Comparison of ENCODE assay signal across 20 mouse cellular contexts in the genomic region with DNA sequence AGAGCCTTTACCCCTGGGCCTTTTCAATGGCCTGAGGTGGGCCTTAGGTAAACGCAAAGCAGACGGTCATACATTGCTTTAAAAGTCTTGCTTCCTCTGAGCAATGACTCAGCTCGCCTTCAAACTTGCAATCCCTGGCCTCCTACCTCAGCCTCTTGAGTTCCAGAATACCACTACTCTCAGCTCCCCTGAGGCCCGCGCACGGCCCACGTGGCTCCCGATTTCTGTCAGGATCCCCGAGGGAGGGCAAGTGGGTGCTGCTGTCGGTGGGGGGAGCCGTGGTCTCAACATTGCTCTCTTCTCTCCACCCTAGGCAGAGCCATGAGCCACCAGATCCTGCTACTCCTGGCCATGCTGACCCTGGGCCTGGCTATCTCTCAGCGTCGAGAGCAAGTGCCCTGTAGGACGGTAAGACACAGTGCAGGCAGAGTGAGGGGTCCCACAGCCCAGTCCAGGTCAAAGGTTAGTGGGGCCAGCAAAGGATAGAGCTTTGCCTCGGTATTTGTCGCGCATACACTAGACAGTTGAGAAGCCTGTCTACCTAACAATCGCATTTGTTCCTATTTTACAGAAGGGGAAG. TPM values are rescaled to one million over a fixed set of nuclear protein-coding genes. Genes with fewer than 3 reads are reported as not detected.
DNase-seq lines count a peak whose midpoint lies in the region; ATAC-seq and TF ChIP-seq lines count a peak whose summit lies in the region.
"Had no signal": no experiment of that assay in that cellular context is flagged by ENCODE, and none has a peak within 500 bp of the region (broad histone marks: within the 10 kb centered on the region; RNA-seq: fewer than 3 reads in every experiment).

No protein-coding gene starts in this region.

- H3K9ac ChIP-seq in intestine, embryonic 15.5 days = no peak overlapping the region
- H3K9ac ChIP-seq: embryonic facial prominence, embryonic 13.5 days; hindbrain, embryonic 15.5 days; liver, embryonic 13.5 days; midbrain, embryonic 15.5 days had no signal

- H3K27me3 ChIP-seq in intestine, embryonic 15.5 days (replicated peaks) = no peaks in the 10 kb centered on the region
- H3K27me3 ChIP-seq in midbrain, embryonic 10.5 days (ENCODE audit: low read depth, poor library complexity, severe bottlenecking) = peaks cover 33% of the 10 kb centered on the region
- H3K27me3 ChIP-seq: embryonic facial prominence, embryonic 13.5 days; hindbrain, embryonic 15.5 days; midbrain, embryonic 15.5 days had no signal

- peaks cover 28% of the 10 kb centered on the region for H3K4me1 ChIP-seq in intestine, embryonic 15.5 days (replicated peaks)
- H3K4me1 ChIP-seq in midbrain, embryonic 10.5 days = peaks cover 27% of the 10 kb centered on the region

- 61% methylated on average over 18 of the region's 18 CpGs for WGBS in intestine, embryonic 15.5 days
- 80% methylated on average over 18 of the region's 18 CpGs for WGBS in midbrain, embryonic 10.5 days

- no peak overlapping the region for H3K4me2 ChIP-seq in intestine, embryonic 15.5 days (replicated peaks)
- H3K4me2 ChIP-seq: embryonic facial prominence, embryonic 13.5 days; hindbrain, embryonic 15.5 days; midbrain, embryonic 15.5 days had no signal

- H3K27ac ChIP-seq in gastrocnemius, adult 2 months = peak overlapping the region; percentile 84
- no peak overlapping the region for H3K27ac ChIP-seq in intestine, embryonic 15.5 days
- no peak overlapping the region for H3K27ac ChIP-seq in midbrain, embryonic 10.5 days (replicated peaks)
- H3K27ac ChIP-seq: embryonic facial prominence, embryonic 13.5 days; hindbrain, embryonic 15.5 days; liver, embryonic 13.5 days; midbrain, embryonic 15.5 days had no signal

- no peaks in the 10 kb centered on the region for H3K36me3 ChIP-seq in intestine, embryonic 15.5 days
- no peaks in the 10 kb centered on the region for H3K36me3 ChIP-seq in midbrain, embryonic 10.5 days
- H3K36me3 ChIP-seq: hindbrain, embryonic 15.5 days; liver, embryonic 13.5 days; midbrain, embryonic 15.5 days had no signal

- H3K9me3 ChIP-seq in intestine, embryonic 15.5 days = no peaks in the 10 kb centered on the region
- H3K9me3 ChIP-seq in midbrain, embryonic 10.5 days (replicated peaks) = no peaks in the 10 kb centered on the region
- H3K9me3 ChIP-seq: embryonic facial prominence, embryonic 13.5 days; hindbrain, embryonic 15.5 days; liver, embryonic 13.5 days; midbrain, embryonic 15.5 days had no signal

- DNase-seq in gastrocnemius, adult 2 months = peak; percentile 22
- DNase-seq in gastrocnemius, postnatal 10 days = no peak
- DNase-seq in kidney, postnatal 10 days = peak; percentile 23
- no peak for DNase-seq in kidney, postnatal 14 days
- DNase-seq in 416B (ENCODE audit: low read depth) = peak; percentile 17
- no peak for DNase-seq in midbrain, embryonic 10.5 days (ENCODE audit: low spot score)
- DNase-seq: adrenal gland, postnatal 25 days; cerebellum, adult 2 months; gastrocnemius, postnatal 14 days; liver, embryonic 13.5 days; right cerebral cortex, postnatal 4 days had no signal

- ATAC-seq in hematopoietic stem cell, adult 5-6 weeks (replicated peaks in 1 of 2; ENCODE audit: insufficient read depth in 1 of 2, low FRiP score in 2 of 2, low TSS enrichment in 1 of 2, low read depth in 1 of 2, poor library complexity in 2 of 2, severe bottlenecking in 2 of 2) = peak; percentile 24 to 47; a peak in 2 of 4 replicates
- ATAC-seq in intestine, embryonic 15.5 days = no peak
- ATAC-seq: intestine, postnatal 0 days; midbrain, embryonic 15.5 days had no signal

- TF ChIP-seq CTCF in gastrocnemius, adult 2 months (IDR thresholded peaks at IDR 0.05) = no peak

- intact Hi-C loops in gastrocnemius, adult 2 months (cut with DNase I) = no loop called here

- H3K4me3 ChIP-seq in gastrocnemius, adult 2 months = peak overlapping the region; percentile 73
- H3K4me3 ChIP-seq in intestine, embryonic 15.5 days (replicated peaks) = no peak overlapping the region
- no peak overlapping the region for H3K4me3 ChIP-seq in midbrain, embryonic 10.5 days
- H3K4me3 ChIP-seq: embryonic facial prominence, embryonic 13.5 days; hindbrain, embryonic 15.5 days; liver, embryonic 13.5 days; midbrain, embryonic 15.5 days had no signal

RNA-seq across cellular contexts. Expression of a gene that starts 4.9 kb away (rescaled TPM):
- 1 to 10 TPM; 3.7 to 4.6 TPM for total RNA-seq in gastrocnemius, adult 2 months (2021)
- 1 to 10 TPM; 7.4 to 8.8 TPM for total RNA-seq in gastrocnemius, postnatal 10 days (2021)
- total RNA-seq in hematopoietic stem cell, adult 5-6 weeks (2017) = 0.06 and 0.69 TPM in 2 replicates
- polyA plus RNA-seq in intestine, embryonic 15.5 days (2015; fragmentation: Nextera tagmentation; extraction: Ambion mirVana) = 12.4 and 12.5 TPM in 2 replicates
- 5.2 and 5.7 TPM in 2 replicates for polyA plus RNA-seq in midbrain, embryonic 10.5 days (2016; fragmentation: Nextera tagmentation; extraction: Ambion mirVana)

RNA-seq across cellular contexts. Expression of a gene that starts 53.8 kb away (rescaled TPM):
- total RNA-seq in gastrocnemius, adult 2 months (2021) = under 1 TPM in 1 of 2 experiments, not detected in 1; 0.25 TPM
- not detected for total RNA-seq in gastrocnemius, postnatal 10 days (2021)
- not detected in 2 replicates for total RNA-seq in hematopoietic stem cell, adult 5-6 weeks (2017)
- polyA plus RNA-seq in intestine, embryonic 15.5 days (2015; fragmentation: Nextera tagmentation; extraction: Ambion mirVana) = 0.68 and 1.2 TPM in 2 replicates
- not detected in 2 replicates for polyA plus RNA-seq in midbrain, embryonic 10.5 days (2016; fragmentation: Nextera tagmentation; extraction: Ambion mirVana)
- total RNA-seq: adrenal gland, postnatal 25 days; layer of hippocampus, postnatal 14 days; neutrophil, adult 5-6 weeks had no signal
- polyA plus RNA-seq: embryonic facial prominence, embryonic 13.5 days; heart, embryonic 14.5 days; liver, embryonic 13.5 days; midbrain, embryonic 15.5 days had no signal

Comparison
In these comparisons a context has a peak if more than half of its experiments do, and no peak if none do; other contexts are left out.
1. DNase-seq: peak in gastrocnemius, adult 2 months (single experiment), kidney, postnatal 10 days (single experiment) and 416B (single experiment); none in gastrocnemius, postnatal 10 days (single experiment), kidney, postnatal 14 days (single experiment) and midbrain, embryonic 10.5 days (single experiment).